Mouse (Mus musculus): ENCODE measurements around the gene Slc38a9.
A peak's percentile ranks its signal among the peaks of the same experiment; 100 is the strongest.

Slc38a9 gene

DNA sequence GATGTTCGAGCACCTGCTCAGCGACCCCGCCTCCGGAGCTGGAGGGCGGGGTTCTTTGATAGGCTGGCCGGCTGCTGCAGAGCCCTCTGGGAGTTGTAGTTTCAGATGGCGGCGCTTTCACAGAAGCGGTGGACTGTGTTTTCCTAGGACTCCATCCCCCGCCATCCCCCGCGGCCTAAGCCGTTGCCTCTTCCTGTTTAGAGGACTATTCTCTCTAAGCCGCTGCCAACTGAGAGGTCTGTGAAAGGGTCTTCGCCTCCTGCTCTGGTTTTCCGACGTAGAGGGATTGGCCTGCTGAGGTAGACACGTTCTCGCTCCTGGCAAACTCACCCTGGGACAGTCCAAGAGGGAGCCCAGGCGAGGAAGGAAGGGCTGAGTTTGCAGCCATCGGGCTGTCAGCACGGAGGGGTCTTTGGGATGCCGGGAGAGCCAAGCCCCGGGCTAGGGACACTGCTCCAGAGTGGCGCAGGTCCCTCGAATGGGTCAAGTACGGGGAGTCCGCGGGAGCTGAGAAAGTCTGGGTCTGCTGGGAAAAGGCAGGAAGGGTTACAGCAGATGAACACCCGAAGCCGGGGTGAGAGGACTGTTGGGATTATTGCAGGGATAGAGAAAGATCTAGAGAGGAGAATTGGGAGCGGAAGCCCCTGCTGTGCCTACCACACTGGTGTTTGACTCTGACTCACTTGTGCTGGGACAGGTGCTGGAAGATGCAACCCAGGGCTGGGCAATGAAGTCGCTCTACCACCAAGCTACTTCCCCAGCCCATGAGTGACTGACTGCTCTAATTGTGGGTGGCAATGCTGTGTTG lies at the start of gene Slc38a9:
Slc38a9 (plus strand) TSS at position 178 of the 808 bp plus-strand sequence.
- peak; percentile 96 for DNase-seq

DNA sequence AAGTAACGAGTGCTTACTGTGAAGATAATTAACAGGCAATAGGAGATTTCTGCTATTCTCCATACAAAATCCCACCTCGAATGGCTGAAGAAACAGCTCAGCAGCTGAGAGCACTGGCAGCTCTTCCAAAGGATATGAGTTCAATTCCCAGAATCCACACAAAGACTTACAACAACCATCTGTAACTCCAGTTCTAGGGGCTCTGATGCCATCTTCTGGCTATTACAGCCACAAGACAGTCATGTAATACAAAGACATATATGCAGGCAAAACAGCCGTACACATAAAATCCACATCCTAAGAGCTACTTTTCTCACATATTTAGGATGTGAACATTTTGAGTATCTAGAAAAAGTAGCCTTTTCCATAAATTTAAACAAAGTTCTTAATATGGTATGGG lies 39.0 kb upstream of the Slc38a9 start:
- no peak for DNase-seq

DNA sequence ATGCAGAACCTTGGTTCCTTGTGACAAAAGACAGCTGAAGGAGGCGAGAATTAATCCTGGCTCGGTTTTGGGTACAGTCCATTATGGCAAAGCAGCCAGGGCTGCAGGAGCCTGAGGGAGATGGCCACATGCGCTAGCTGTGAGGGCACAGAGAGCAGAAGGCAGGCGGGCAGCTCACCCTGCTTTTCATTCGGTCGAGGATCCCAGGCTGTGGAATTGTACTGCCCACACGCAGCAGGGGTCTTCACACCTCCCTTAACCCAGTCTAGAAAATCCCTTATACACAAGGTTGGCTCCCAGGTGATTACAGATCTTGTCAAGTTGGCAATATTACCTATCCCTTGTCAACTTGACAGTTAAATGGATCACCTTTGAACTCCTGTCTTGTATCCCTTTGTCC lies 36.9 kb upstream of the Slc38a9 start:
- DNase-seq: no peak

DNA sequence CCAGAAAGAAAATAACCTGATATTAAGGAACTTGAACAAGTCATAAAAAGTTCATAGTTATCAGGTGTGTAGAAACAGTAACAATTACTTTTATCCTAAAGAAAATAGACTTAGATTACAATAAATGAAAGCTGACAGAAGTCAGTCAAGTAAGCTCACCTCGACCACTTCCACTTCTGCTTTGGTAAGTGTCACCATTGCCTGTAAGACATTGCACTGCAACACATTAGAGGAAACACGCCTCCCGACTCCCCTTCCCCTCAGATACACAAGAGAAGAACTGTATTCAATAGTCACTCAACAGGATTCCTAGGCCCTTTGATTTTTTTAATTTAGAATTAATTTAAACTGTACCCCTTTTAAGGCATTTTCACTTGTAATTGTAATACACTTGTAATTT lies 35.9 kb upstream of the Slc38a9 start:
- DNase-seq: no peak

DNA sequence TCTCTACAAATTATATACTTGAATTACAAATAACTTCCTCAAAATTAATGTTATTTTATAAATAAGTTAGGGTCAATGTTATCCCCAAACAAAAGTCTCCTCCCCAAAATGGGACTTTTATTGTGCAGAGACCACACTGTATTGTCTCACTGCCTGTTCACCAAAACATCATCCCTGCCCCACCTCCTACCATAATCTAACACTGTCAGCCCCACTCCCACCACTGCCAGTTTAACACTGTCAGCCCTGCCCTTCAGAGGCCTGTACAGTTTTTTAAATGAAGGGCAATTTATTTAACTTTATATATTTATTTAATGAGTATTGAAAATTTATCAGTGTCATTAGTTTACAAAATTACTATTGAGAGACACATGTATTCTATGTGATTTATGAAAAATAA lies 35.0 kb upstream of the Slc38a9 start:
- DNase-seq: no peak

DNA sequence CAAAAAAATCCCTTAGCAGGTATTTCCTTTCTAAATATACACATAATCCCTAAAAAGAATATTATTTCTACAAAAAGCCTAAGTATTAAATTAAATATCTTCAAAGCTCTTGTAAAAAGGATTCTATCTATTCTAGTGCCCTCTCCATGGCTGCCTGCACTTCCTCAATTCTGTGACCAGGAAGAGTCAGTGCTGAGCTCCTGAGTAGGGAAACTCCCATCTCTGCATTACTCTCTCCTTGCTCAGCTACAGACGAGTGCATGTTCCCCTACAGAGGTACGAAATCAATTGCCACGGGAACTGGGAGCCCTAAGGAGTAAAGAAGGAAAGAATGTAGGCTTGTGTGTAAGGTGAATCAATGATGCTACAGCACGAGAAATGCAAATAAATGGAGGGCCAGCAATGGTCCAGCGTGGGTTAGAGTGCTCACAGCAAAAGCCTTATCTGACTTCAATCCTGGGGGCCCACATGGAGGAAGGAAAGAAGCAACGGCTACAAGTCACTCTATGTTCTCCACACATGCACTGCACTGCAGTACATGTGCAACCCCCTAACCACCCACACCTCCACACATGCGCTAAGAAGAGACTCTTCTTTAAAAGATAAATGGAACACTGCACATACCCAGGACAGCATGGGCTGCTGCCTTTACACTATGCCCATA lies 25.2 kb upstream of the Slc38a9 start:
- DNase-seq: no peak

DNA sequence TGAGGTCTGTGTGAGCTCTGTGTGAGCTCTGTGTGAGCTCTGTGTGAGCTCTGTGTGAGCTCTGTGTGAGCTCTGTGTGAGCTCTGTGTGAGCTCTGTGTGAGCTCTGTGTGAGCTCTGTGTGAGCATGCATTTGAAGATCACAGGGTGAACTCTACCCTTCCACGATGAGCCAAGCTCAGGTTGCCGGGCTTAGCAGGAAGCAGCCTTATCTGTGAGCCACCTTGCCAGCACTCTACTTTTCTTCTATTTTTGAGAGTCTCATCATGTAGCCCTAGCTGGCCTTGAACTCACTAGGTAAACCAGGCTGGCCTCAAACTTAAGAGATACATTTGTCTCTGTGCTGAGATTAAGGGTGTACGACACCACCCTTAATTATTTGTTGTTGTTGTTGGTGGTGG lies 24.1 kb upstream of the Slc38a9 start:
- no peak for DNase-seq

DNA sequence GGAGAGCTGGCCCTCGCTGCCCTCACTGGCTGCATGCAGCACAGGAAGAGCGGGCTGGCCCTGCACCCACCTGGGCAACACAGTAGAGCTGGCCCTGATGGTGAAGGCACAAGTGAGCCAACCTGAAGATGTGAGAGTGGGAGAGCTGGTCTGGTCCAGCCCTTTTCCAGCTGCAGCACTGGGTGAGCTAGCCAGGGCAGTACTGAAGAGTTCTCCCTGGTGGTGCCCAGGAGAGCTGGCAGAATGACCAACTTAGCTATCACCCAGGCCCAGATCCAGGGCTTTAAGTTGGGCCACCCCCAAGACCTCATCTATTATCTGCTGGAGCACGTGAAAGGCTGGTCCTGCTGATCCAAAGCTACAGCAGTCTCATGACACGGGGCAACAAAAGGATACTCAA lies 21.4 kb upstream of the Slc38a9 start:
- DNase-seq: no peak

DNA sequence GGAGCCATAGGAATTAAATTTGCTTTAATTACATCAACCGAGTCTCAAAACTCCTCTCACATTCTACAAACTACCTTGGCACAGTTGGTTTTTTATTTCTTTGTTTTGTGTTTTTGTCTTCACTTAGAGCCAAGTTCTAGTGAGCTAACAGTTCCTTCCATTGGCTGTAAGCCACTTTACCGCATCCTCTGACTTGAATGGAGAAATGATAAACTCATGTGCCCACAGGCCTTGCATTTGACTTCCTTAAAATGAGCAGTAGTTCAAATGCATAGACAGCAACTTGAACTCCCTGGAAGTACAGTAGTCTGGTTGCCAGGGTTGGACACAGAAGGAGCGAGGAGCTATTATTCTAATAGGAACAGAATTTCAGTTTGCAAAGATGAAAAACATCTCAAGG lies 17.7 kb upstream of the Slc38a9 start:
- no peak for DNase-seq

DNA sequence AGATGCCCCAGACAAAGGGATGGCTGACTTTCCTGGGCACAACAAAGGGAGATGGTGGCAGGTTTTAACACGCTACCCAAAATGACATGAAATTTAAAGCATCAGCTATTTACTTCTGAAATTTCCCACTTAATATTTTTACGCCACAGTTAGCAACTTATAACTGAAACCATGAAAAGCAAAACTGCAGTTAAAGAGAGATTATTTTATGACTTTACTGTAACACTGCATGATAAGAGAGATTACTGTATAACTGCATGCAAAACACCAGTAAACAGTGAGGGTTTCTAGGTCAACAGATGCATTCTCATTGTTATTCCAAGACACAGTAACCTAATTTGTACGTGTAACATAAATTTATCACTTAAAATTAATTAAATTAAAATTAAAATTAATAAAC lies 15.6 kb upstream of the Slc38a9 start:
- no peak for DNase-seq

DNA sequence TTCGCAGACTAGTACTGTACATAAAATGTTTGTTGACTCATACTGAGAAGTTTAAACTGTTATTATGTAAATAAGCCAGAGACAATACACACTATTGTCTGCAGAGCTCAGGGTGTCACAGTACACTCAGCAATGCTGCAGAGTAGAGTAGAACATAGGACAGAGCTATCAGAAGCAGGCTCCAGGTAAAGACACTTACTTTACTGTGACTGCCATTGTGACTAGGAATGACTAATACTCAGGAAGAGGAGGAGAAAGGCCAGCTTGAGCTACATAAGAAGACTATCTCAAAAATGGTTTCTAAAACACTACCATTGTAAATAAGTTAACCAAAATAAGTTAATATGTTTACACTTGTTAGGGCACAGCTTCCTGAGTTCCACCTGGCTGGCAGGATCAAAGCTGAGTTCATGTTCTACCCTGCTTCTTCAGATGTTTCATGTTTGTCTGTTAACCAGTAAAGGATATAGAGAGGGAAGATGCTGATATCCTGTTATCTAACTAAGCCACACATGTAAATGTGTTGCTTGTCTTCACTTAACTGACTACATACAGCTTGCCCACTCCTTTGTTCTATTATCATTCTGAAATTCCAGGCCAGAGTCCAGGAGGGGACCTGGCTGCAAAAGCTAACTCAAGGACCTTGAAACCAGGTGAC lies 14.9 kb upstream of the Slc38a9 start:
- no peak for DNase-seq

DNA sequence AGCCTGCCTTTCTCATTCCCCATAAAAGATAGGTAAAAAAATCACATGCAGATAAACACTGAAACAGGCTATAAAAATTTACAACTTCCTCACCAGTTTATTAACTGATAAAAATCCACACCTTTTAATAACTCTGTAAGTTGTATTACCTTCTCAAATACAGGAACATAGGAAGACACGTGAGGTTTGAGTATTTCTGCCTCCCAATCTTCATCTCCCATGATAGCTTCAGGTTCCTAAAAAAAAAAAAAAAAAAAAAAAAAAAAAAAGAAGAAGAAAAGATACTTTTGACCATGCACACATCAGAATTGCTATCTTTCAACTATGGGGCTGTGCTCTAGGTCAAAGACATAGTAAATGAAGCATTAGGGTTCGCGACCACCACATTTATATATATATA lies 9.4 kb upstream of the Slc38a9 start:
- no peak for DNase-seq

DNA sequence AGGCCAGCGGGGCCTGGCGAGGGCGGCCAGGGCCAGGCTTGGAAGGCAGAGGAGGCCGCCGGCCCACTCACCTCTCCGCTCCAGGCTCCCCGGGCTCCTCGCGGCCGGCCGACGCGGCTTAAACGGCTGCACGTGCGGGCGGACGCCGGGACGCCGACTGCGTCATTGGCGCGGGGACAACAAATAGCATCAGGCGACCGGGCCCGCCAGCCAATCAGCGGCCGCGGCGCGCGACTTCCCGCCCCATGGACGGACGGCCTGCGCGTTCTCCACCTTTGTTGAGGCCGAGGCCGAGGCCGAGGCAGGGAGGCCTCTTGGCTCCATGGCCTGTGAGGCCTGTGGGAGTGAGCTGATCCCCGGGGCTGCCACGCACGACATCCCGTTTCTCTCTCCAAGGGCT lies 8.3 kb upstream of the Slc38a9 start, which contains the start of gene Ddx4:
Ddx4 (minus strand) TSS at position 271 of the 400 bp plus-strand sequence.
- DNase-seq: no peak

DNA sequence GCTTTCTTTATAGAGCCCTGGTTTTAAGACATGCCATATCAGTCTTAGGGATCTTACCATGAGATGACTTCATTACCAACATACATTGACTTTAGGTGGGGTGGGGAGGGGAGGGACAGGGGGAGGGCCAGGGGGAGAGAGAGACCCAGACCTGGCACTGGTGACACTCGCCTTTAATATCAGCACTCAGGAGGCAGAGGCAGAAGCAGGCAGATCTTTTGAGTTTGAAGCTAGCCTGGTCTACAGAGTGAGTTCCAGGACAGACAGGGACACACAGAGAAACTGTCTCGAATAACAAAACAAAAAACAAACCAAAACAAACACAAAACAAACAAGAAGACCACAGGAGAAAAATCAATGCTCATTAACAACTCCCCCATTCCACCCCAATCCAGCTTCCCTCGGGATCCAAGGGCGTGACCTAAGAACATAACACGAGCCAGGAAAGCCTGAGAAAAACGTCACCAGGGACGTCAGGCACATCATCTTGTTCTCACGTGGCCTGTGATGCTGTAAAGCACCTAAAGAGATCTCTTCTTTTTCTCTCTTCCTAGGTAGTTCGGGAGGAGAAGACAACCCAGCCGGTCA lies 471 bp upstream of the Slc38a9 start:
- DNase-seq: no peak

DNA sequence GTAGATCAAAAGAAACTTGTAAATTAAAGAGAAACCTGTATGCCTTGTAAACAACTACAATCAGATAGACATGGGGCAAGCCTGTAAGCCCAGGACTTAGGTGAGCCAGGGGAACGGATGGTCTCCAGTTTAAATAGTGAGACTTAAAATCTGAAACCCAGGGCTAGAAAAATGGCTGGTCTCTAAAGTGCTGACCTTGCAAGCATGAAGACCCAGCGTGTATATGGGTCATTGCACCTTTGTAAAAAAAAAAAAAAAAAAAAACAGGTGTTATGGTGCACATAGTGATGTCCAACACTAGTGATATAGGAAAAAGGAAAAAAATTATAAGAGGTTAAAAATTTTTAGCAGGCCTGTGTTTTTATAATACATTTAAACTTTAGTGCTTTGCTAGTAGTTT lies 1.1 kb downstream of the Slc38a9 start:
- no peak for DNase-seq

DNA sequence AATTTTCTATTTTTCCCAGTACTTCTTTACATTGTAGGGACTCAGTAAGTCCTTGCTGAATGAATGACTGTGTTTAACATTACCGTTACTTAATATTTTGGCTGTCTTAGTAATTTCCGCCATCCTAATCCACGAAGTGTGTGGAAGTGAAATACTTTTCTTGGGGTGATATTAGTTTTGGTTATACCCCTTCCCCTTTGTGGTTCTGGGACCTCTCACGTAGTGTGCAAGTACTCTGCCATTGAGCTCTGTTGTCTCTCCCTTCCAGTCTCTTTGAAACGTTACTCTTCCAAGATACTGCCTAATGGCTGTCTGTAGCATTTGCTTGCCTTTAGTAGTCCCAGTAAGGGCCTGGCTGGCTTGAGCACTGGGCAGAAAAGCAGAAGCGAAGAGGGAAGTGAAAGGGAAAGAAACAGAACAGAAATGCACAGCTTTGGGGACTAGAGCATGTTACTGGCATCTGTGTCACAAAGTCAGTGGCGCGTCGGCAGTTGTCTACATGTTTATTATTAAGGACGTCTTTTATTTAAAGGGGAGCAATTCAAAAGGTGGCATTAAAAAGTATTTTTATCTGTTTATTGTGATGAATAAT lies 6.0 kb downstream of the Slc38a9 start:
- DNase-seq: no peak

DNA sequence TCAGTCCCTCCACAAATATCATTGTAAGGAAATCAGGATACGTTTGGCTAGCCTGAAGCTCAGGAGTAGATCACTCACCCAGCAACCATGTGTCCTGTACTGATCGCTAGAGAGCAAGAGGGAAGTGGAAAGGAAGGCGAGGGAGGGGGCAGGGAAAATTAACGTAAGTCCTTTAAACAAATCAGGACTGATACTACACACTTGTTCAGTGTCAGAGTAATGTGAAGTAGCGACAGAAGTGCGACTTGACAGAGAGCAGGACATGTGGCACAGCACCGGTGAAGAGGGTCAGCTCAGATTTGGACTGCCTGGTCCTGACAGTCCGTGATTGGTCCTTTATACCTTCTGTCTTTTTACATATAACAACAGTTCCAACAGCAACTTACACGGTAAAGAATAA lies 6.7 kb downstream of the Slc38a9 start:
- no peak for DNase-seq

DNA sequence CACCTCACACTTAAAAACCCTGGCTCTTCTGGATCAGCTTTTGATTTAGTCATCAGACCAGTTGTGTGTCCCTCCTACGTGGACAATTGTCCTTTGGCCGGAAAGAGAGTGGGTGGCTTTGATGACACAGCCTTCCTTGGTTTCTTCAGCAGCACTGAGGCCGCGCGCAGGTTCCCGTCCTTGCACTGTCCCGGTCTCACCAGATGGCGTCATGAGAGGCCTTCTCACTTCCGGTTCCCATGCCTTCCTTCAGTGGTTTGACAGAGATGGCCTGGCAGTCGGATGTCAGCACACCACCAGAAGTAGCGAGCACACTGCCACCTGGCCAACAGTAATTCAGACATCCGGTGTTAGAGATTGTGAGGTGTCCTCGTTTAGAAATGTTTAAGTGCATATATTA lies 11.2 kb downstream of the Slc38a9 start:
- no peak for DNase-seq

DNA sequence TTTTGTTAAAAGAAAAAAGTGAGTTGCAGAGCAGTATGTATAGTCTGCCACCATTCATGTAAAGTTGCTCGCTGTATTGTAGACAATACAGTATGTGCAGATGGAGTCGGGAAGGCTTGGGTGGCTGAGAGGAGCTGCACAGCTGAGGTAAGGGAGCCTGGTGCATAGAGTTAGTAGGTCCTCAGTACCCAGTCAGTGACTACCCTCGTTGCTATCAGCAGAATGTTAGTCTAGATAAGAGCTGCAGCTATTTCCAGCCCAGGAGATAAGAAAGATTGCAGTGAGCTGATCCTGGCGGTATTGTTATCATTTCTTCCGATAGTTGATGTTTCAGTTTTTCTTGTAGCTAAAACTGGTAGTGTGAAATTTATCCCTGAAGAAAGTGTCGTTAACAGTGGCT lies 12.2 kb downstream of the Slc38a9 start:
- DNase-seq: no peak

DNA sequence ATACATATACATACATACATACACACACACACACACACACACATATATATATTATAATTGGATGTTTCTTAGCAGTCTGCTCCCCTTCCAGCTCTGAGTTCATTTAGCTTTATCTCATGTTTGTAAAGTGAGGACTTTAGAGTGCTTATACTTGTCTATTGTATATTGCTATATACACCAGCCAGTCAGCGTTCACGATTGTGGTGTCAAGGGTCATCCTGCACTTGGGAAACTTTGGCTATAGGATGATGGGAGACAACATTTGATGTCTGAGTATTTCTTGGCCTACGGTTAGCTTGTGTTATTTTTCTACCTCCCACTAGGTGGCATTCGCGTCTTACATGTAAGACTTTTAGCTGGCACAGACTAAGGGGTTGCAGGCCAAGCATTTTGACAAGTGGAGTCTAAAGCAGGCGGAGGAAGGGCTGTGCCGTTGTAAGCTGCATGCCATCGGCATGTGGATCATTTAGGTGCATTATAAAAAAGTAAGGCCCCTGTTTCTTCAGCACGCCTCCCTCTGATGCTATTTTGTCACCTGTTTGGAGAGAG lies 13.4 kb downstream of the Slc38a9 start:
- peak; percentile 77 for DNase-seq

DNA sequence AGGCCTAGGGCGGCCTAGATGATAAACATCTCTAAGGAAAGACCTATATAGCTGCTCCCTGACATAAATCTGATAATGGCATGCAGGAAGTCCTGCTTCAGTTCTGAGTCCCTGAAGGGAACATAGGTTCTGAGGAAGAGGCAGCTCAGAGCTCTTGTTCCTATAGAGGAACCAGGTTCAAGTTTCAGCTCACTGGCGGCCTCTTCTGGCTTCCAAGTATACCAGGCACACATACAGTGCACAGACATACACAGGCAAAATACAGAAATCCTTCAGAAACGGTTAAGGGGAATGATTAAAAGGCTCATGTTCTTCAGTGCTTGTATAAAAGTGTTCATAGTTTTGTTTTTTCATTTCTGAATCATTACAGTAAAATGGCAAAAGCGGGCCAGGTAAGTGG lies 17.6 kb downstream of the Slc38a9 start:
- no peak for DNase-seq

DNA sequence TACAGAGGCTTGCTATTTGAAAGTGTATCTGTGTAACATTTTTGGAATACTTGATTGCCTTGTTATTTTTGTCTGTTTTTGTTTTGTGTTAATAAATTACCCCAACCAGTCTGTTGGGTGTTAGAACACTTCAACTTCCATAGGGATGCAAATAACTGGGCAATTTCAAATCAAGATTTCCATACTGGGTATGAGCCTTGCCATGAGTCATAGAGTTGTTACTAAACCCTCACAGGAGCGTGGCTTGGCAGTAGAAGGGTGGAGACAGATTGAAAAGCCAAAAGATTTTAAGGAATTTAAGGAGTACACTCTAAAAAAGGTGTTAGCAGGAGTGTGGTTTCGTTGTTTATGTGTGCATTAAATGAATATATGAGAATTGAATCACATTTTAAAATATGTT lies 22.8 kb downstream of the Slc38a9 start:
- DNase-seq: no peak

DNA sequence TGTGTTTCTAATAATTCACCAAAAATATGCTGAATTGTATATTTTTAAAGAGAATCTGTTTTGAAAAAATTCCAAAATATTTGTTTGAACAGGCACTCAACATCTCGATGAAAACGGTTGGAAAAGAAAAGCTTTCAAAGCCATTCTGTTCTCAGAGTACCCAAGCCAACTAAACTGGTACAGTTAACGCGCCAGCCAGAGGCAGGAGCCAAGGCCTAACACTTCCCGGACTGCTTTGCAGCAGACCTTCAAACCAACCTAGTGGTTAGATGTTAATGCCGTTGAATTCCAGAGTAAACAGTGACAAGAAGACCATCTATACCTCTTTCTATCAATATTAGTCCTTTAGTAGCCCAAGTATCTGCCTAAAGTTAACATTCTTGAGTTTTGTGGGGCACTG lies 23.4 kb downstream of the Slc38a9 start:
- DNase-seq: no peak

Data from kidney, postnatal 14 days (tissue).